Mouse (Mus musculus): ENCODE measurements around the gene Rbm47. TPM values are rescaled to one million over a fixed set of nuclear protein-coding genes. Genes with fewer than 3 reads are reported as not detected.

Gene Rbm47
- polyA plus RNA-seq, 1 experiment from 2014 or later: 5.1 TPM

DNA sequence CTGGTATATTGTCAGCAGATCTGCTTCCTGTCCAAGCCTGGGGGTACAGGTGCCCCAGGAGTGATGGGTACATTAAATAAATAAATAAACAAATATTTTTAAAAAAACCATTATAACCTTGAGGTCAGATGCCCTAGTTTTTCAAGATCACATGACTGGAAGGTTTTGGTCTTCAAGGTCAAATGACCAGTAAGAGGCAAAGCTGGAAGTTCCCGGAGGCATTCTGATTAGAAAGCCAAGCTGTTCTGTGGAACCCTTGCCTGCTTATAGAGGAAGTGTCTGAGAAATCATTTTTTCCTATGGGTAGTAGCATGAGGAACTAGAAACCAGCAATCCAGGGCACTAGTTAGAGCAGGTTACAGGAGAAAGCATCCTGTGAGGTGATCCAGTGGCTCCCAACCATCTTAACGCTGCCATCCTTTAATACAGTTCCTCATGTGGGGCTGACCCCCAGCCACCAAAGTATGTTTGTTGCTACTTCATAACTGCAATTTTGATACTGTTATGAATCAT, 157.4 kb downstream of the Rbm47 start:
- no peaks in the 10 kb centered on the region for H3K4me1 ChIP-seq
- H3K27ac ChIP-seq (replicated peaks): no peak overlapping the region
- no peak overlapping the region for H3K4me2 ChIP-seq (replicated peaks)
- no peaks in the 10 kb centered on the region for H3K27me3 ChIP-seq
- no peaks in the 10 kb centered on the region for H3K9me3 ChIP-seq
- ATAC-seq (replicated peaks): no peak
- 96% methylated on average over 2 of the region's 2 CpGs for WGBS
- no peak overlapping the region for H3K4me3 ChIP-seq
- H3K9ac ChIP-seq (replicated peaks): no peak overlapping the region
- no peaks in the 10 kb centered on the region for H3K36me3 ChIP-seq

DNA sequence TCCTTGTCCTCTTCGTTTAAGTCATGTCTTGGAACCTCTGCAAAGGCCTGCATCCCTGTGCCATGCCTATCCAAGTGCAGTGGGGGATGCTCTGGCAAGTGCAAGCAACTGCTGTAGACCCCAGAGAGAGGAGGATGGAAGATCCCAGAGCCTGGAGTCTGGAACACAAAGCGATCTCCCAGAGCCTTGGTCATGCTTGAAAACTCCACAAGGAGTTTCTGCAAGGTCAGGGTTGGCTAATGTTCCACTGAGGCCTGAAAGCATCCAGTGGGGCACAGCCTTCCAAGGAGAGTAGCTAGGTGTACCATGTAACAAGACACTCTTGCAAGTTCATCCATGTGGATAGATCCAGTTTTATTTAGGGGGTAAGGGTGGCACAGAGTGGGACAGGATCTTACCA, 158.5 kb downstream of the Rbm47 start:
- WGBS: 88% methylated on average over 2 of the region's 2 CpGs
- no peaks in the 10 kb centered on the region for H3K36me3 ChIP-seq
- H3K4me1 ChIP-seq: no peaks in the 10 kb centered on the region
- no peak overlapping the region for H3K4me2 ChIP-seq (replicated peaks)
- no peak overlapping the region for H3K27ac ChIP-seq (replicated peaks)
- no peak overlapping the region for H3K9ac ChIP-seq (replicated peaks)
- no peaks in the 10 kb centered on the region for H3K27me3 ChIP-seq
- no peaks in the 10 kb centered on the region for H3K9me3 ChIP-seq
- no peak for ATAC-seq (replicated peaks)
- no peak overlapping the region for H3K4me3 ChIP-seq

DNA sequence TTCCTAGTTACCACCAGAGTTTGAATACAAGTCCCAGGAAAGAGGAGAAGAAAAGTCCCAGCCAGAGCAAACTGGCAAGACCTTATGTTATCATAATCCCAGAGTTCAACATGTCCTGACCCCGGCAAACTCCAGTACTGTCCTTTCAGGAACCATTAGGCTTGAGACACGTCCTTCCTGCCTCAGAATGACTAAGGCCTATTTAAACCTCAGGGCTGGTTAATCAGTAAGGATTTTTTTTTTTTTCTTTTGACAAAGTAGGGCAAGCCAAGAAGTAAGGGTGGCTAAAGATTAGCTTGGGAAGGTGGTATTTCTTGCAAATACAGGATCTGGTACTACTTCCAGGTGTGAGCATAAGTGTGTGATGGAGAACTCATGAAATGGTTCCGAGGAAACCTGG, 158.9 kb downstream of the Rbm47 start:
- H3K9me3 ChIP-seq: no peaks in the 10 kb centered on the region
- no peak for ATAC-seq (replicated peaks)
- H3K4me1 ChIP-seq: no peaks in the 10 kb centered on the region
- H3K27me3 ChIP-seq: no peaks in the 10 kb centered on the region
- H3K27ac ChIP-seq (replicated peaks): no peak overlapping the region
- no peak overlapping the region for H3K9ac ChIP-seq (replicated peaks)
- no peaks in the 10 kb centered on the region for H3K36me3 ChIP-seq
- no peak overlapping the region for H3K4me2 ChIP-seq (replicated peaks)
- no peak overlapping the region for H3K4me3 ChIP-seq
- WGBS: 82% methylated on average over 3 of the region's 3 CpGs

DNA sequence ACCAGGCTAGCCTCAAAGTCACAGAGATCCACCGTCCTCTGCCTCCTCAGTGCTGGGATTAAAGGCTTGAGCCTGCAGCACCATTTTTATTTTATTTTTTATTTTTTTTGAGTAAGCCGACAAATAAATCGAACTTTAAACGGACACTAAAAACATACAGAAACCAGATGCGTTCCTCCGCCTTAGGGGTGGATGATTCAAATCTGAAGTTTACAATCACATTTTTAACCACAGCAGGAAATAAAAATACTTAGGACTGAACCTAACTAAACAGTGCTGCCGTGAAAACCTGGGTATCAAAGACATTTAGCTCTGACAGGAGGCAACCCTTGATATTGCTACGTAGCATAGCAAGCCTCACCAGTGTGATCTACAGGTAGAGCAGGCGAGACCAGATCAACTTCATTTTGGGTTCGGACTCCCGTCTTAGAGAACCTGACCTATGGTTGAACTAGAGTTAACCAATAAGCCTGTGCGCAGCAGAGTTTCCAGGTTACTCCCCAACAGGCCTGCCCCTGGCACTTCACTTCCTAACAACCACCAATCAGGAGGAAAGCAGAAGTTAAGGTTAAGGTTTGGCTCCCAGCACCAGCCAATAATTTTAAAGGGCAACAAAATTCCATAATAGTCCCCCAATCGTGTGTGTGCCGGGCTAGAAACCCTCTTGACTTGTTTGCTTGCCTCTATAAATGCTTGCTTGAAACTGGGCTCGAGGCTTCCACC, 164.5 kb downstream of the Rbm47 start:
- H3K9me3 ChIP-seq: no peaks in the 10 kb centered on the region
- H3K27ac ChIP-seq (replicated peaks): no peak overlapping the region
- H3K4me2 ChIP-seq (replicated peaks): no peak overlapping the region
- no peaks in the 10 kb centered on the region for H3K4me1 ChIP-seq
- no peak overlapping the region for H3K4me3 ChIP-seq
- no peak for ATAC-seq (replicated peaks)
- no peaks in the 10 kb centered on the region for H3K36me3 ChIP-seq
- H3K27me3 ChIP-seq: no peaks in the 10 kb centered on the region
- H3K9ac ChIP-seq (replicated peaks): no peak overlapping the region
- WGBS: 91% methylated on average over 15 of the region's 15 CpGs

DNA sequence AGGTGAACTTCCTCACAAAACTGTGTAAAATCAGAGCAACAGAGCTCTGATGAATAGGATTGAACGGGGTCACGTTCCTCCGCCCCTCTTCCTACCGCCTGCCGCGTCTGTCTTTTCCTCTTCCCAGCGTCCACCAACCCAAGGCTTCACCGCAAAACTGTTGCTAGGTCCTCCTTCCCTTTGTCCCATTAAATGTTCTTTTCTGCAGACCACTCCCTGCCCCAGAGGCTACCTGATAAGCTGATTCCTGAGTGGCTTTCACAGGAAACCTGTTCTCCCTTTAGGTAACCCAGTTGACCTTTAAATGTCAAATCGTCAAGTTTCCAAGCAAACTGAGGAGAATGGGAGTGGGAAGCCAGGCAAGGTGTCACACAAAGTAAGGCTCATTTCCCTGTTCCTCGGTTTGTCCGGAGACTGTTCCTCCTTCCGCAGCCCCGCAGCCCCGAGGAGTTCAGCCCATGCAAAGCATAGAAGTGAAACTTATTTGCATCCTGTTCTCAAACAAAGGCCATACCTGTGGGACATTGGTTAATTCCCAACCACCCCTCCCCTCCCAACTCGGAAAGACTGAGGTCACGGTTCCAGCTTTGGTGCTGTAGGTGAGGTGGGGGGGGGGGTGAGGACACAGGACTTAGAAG, 167.8 kb downstream of the Rbm47 start:
- Histone ChIP-seq H3K27ac (replicated peaks) (no peak overlapping the region), H3K9me3 (no peaks in the 10 kb centered on the region), H3K9ac (replicated peaks) (no peak overlapping the region), H3K36me3 (no peaks in the 10 kb centered on the region), H3K27me3 (no peaks in the 10 kb centered on the region), H3K4me3 (no peak overlapping the region), H3K4me1 (no peaks in the 10 kb centered on the region), H3K4me2 (replicated peaks) (no peak overlapping the region)
- 42% methylated on average over 16 of the region's 16 CpGs for WGBS
- ATAC-seq (replicated peaks): no peak

DNA sequence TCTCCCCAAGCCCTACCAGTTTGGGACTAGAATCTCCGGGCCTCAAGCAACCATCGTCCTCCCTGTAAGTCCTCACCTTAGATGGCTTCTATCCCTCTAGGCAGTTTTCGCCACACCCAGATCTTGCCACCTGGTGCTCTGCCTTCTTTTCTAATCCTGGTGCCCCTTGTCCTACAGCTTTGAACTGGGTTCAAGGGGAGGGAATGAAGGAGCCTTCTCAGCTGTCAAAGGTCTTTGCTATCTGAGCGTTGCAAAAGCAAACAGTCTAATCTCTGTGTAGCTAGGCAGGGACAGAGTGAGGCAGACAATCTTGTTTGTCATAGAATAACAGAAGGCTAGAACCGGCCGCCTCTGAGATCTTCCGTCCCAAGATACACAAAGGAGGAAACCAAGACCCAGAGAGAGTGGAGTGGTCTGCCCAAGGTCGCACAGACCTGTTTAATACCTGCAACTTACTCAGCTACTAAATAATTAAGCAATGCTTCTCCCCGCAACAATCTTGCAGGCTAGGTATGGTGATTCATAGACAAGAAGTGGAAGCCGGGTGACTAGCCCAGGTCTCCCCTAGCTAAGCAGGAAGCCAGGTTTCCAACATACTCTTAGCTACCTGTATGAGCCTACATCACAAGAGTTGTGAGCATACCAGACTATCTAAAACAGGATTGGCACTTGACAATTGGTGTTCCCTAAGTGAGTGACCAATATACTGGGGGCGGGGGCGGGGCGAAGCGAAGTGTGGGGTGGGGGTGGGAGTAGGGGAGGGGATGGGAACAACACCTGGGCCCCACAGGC, 168.6 kb downstream of the Rbm47 start, which contains the start of gene 9130230L23Rik:
9130230L23Rik (minus strand) TSS at position 152 of the 792 bp plus-strand sequence.
- 75% methylated on average over 14 of the region's 14 CpGs for WGBS
- ATAC-seq (replicated peaks): no peak
- Histone ChIP-seq H3K36me3 (no peaks in the 10 kb centered on the region), H3K4me3 (no peak within 1 kb of the TSS), H3K4me2 (replicated peaks) (no peak within 1 kb of the TSS), H3K9me3 (no peaks in the 10 kb centered on the region), H3K4me1 (no peaks in the 10 kb centered on the region), H3K27me3 (no peaks in the 10 kb centered on the region), H3K9ac (replicated peaks) (no peak within 1 kb of the TSS), H3K27ac (replicated peaks) (no peak within 1 kb of the TSS)

DNA sequence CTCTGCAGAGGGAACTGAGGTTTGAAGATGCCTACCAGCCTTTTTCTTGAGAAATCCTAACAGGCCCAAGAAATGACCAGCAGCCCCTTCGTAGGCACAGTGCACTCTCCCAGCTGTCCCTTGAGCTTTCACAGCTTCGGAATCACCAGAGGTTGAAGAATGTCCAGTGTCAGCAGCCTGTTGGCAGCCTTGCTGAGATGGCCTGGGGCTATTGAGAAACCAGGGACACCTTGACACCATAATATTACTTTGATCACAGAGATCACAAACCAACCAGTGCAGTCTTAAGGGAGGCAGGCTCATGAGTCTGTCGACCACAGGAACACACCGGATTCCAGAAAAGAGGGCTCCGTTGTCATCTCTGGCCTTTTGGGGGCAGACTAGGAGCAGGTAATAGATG, 171.7 kb downstream of the Rbm47 start:
- Histone ChIP-seq H3K36me3 (no peaks in the 10 kb centered on the region), H3K4me2 (replicated peaks) (no peak overlapping the region), H3K9ac (replicated peaks) (no peak overlapping the region), H3K27me3 (no peaks in the 10 kb centered on the region), H3K9me3 (no peaks in the 10 kb centered on the region), H3K4me1 (no peaks in the 10 kb centered on the region), H3K27ac (replicated peaks) (no peak overlapping the region), H3K4me3 (no peak overlapping the region)
- 75% methylated on average over 5 of the region's 5 CpGs for WGBS
- no peak for ATAC-seq (replicated peaks)

DNA sequence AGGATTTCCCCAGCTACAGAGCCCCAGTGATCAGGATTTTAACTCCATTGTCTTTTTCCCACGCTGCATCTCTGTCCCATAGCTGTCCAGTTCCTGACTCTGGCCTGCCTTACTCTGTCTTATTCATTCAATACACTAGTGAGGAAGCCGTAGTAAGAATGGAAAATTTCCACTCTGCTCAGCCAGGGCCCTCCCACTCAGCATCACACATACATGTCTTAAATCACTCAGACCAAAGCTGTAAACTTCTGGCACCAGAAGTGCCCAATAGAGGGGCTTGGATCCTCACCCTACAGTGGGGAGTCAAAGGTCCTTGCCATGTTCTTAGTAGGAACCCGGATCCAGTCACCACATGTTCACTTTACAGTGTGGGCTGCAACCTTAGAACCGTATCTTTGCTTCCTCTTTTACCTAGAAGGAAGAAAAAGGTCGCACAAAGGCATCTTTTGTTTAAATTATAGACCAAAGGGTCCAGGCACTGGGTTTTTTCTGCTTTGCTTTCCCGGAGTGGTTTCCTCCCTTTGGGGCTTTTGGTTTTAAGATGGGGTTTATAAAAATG, 172.3 kb downstream of the Rbm47 start:
- no peak overlapping the region for H3K4me2 ChIP-seq (replicated peaks)
- no peaks in the 10 kb centered on the region for H3K36me3 ChIP-seq
- WGBS: 78% methylated on average over 6 of the region's 6 CpGs
- no peaks in the 10 kb centered on the region for H3K9me3 ChIP-seq
- H3K4me1 ChIP-seq: no peaks in the 10 kb centered on the region
- ATAC-seq (replicated peaks): no peak
- no peak overlapping the region for H3K27ac ChIP-seq (replicated peaks)
- H3K9ac ChIP-seq (replicated peaks): no peak overlapping the region
- no peak overlapping the region for H3K4me3 ChIP-seq
- no peaks in the 10 kb centered on the region for H3K27me3 ChIP-seq

DNA sequence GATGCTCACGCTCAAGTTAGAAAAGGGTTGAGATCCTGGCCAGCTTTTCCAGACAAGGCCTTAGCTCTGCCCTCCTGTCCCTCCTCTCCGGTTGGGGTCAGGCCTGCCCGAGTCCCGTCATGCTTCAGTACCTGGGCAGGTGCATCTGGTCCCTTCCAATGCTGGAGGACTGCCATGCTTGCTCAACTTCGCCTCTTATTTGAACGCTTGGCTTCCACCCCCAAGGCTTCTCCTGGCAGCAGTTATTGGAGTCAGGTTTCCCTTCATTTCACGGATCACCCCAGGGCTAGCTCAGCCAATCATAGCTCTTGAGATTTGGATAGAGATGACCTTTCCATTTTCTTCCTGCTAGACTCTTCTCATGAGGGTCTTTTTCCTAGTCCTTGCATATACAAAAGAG, 172.8 kb downstream of the Rbm47 start:
- Histone ChIP-seq H3K27ac (replicated peaks) (no peak overlapping the region), H3K27me3 (no peaks in the 10 kb centered on the region), H3K36me3 (no peaks in the 10 kb centered on the region), H3K4me2 (replicated peaks) (no peak overlapping the region), H3K4me3 (no peak overlapping the region), H3K9me3 (no peaks in the 10 kb centered on the region), H3K4me1 (no peaks in the 10 kb centered on the region), H3K9ac (replicated peaks) (no peak overlapping the region)
- no peak for ATAC-seq (replicated peaks)
- WGBS: 80% methylated on average over 7 of the region's 7 CpGs

DNA sequence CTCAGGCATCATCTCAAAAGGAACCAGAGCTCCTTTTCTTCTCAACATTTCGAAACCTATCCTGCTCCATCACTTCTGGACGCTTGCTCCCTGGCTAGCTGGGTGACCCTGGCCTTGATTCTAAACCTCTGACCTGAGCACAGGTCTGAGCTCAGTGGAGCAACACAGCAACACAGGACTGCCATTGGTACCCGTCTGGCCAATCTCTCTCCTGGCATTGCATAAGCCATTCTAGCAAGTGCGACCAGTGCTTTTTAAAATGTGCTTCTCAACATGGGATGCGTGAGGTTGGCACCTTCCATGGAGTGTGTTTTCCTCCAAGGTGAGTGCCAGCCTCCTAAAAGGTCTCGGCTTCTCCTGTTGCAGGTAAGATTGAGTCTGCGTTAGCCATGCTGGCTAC, 173.8 kb downstream of the Rbm47 start:
- H3K4me2 ChIP-seq (replicated peaks): no peak overlapping the region
- no peak overlapping the region for H3K27ac ChIP-seq (replicated peaks)
- ATAC-seq (replicated peaks): no peak
- H3K4me3 ChIP-seq: no peak overlapping the region
- H3K36me3 ChIP-seq: no peaks in the 10 kb centered on the region
- H3K27me3 ChIP-seq: no peaks in the 10 kb centered on the region
- H3K9me3 ChIP-seq: no peaks in the 10 kb centered on the region
- no peak overlapping the region for H3K9ac ChIP-seq (replicated peaks)
- H3K4me1 ChIP-seq: no peaks in the 10 kb centered on the region
- 87% methylated on average over 7 of the region's 7 CpGs for WGBS

DNA sequence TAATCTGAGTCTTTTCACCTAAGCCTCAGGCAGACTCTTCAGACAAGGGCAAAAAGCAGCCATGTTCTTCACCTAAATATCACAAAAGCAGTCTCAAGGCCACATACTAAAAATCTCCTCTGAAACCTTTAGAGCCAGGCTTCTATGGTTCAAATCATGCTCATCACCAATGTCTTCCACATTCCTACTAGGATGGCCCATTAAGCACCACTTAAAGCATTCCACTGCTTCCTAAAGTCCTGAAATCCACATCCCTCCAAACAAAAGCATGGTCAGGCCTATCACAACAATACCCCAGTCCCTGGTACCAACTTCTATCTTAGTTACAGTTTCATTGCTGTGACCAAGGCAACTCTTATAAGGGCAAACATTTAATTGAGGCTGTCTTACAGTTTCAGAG, 175.1 kb downstream of the Rbm47 start:
- no peaks in the 10 kb centered on the region for H3K9me3 ChIP-seq
- no peaks in the 10 kb centered on the region for H3K27me3 ChIP-seq
- no peaks in the 10 kb centered on the region for H3K4me1 ChIP-seq
- no peaks in the 10 kb centered on the region for H3K36me3 ChIP-seq
- no peak overlapping the region for H3K4me3 ChIP-seq
- no peak overlapping the region for H3K27ac ChIP-seq (replicated peaks)
- no peak for ATAC-seq (replicated peaks)
- no peak overlapping the region for H3K4me2 ChIP-seq (replicated peaks)
- no peak overlapping the region for H3K9ac ChIP-seq (replicated peaks)

DNA sequence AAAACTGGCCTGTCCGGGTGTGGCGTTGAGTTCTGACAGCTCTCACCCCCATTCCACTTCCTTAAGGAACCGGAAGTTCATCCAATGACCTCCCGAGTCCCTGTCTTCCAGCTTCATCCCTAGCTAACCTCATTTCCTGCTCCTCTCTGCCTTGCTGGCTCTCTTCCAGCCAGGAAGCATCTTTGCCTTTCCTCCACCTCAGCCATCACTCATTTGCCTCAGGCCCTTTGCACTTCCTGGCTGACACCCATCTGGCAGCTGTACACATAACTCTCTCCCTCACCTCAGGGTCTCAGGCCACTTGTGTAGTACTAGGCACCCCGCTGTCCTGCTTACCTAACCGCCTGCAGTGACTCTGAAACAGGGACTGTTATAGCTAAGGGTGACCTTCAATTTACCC, 178.3 kb downstream of the Rbm47 start:
- no peak overlapping the region for H3K27ac ChIP-seq (replicated peaks)

More for the DNA sequence above, 178.3 kb downstream of the Rbm47 start:
- H3K9ac ChIP-seq (replicated peaks): no peak overlapping the region
- no peaks in the 10 kb centered on the region for H3K4me1 ChIP-seq
- 84% methylated on average over 6 of the region's 6 CpGs for WGBS
- ATAC-seq (replicated peaks): no peak
- H3K9me3 ChIP-seq: no peaks in the 10 kb centered on the region
- H3K36me3 ChIP-seq: no peaks in the 10 kb centered on the region
- H3K4me3 ChIP-seq: no peak overlapping the region
- no peaks in the 10 kb centered on the region for H3K27me3 ChIP-seq
- no peak overlapping the region for H3K4me2 ChIP-seq (replicated peaks)
